9 mouse cellular contexts compared by ENCODE assay signal in genomic region chr11:61146645-61147299, GRCm38 (mm10). TPM values are rescaled to one million over a fixed set of nuclear protein-coding genes. Genes with fewer than 3 reads are reported as not detected.
A peak's percentile ranks its signal among the peaks of the same experiment; 100 is the strongest.
DNase-seq lines count a peak whose midpoint lies in the region; ATAC-seq and TF ChIP-seq lines count a peak whose summit lies in the region.
"Had no signal": no experiment of that assay in that cellular context is flagged by ENCODE, and none has a peak within 500 bp of the region (broad histone marks: within the 10 kb centered on the region; RNA-seq: fewer than 3 reads in every experiment).

No protein-coding gene starts in this region.

- peaks cover 0 to 3% of the 10 kb centered on the region in 2 experiments; a peak in 3 of 4 replicates for H3K4me1 ChIP-seq in ES-E14 (ENCODE audit: control insufficient read depth in 2 of 2, insufficient read depth in 2 of 2, low read length in 2 of 2, poor library complexity in 1 of 2)
- H3K4me1 ChIP-seq in embryonic facial prominence, embryonic 12.5 days: peaks cover 4% of the 10 kb centered on the region; the same call in 1 of the 2 replicates
- H3K4me1 ChIP-seq in lung, embryonic 14.5 days (ENCODE audit: insufficient read depth): no peaks in the 10 kb centered on the region
- peaks cover 8% of the 10 kb centered on the region for H3K4me1 ChIP-seq in small intestine, adult 2 months (ENCODE audit: control insufficient read depth, insufficient read depth, insufficient read length, low read length)

- peak; percentile 54; the same call in 1 of the 2 replicates for TF ChIP-seq CTCF in lung, embryonic 14.5 days (IDR thresholded peaks at IDR 0.05; ENCODE audit: low read depth)
- peak; percentile 32; the same call in 1 of the 2 replicates for TF ChIP-seq CTCF in small intestine, adult 2 months (IDR thresholded peaks at IDR 0.05; ENCODE audit: extremely low read depth, insufficient read length, insufficient replicate concordance, low read depth, low read length)

- TF ChIP-seq POLR2A in small intestine, adult 2 months (IDR thresholded peaks at IDR 0.05; ENCODE audit: low read depth, low read length): no peak

- H3K9ac ChIP-seq in ES-E14 (ENCODE audit: insufficient read depth, low read depth, low read length, poor library complexity, severe bottlenecking): peak overlapping the region; percentile 8
- H3K9ac ChIP-seq in embryonic facial prominence, embryonic 12.5 days: peak overlapping the region; percentile 46; the same call in 1 of the 2 replicates
- H3K9ac ChIP-seq in lung, embryonic 14.5 days: peak overlapping the region; percentile 40; the same call in 1 of the 2 replicates

- peaks cover 25% of the 10 kb centered on the region for H3K27me3 ChIP-seq in embryonic facial prominence, embryonic 12.5 days
- peaks cover 8% of the 10 kb centered on the region for H3K27me3 ChIP-seq in lung, embryonic 14.5 days (ENCODE audit: insufficient read depth, low read length)
- no peaks in the 10 kb centered on the region for H3K27me3 ChIP-seq in small intestine, adult 2 months (ENCODE audit: control insufficient read depth, insufficient read depth, low read length)
- H3K27me3 ChIP-seq: megakaryocyte, embryonic 14.5 days had no signal

- H3K27ac ChIP-seq in ES-E14 (ENCODE audit: insufficient read depth, low read depth, low read length, poor library complexity, severe bottlenecking): no peak overlapping the region
- H3K27ac ChIP-seq in embryonic facial prominence, embryonic 12.5 days: no peak overlapping the region
- no peak overlapping the region for H3K27ac ChIP-seq in lung, embryonic 14.5 days (ENCODE audit: low read depth)
- no peak overlapping the region for H3K27ac ChIP-seq in small intestine, adult 2 months (ENCODE audit: insufficient read depth, low read depth, low read length)

- no peak for ATAC-seq in embryonic facial prominence, embryonic 12.5 days (ENCODE audit: insufficient number of reproducible peaks, insufficient read depth, low FRiP score, low TSS enrichment)
- peak; percentile 31; the same call in 1 of the 2 replicates for ATAC-seq in lung, embryonic 14.5 days (ENCODE audit: insufficient read depth)

- no peaks in the 10 kb centered on the region for H3K9me3 ChIP-seq in ES-E14 (ENCODE audit: control insufficient read depth, insufficient read depth, low read depth, low read length)
- H3K9me3 ChIP-seq in embryonic facial prominence, embryonic 12.5 days: no peaks in the 10 kb centered on the region
- H3K9me3 ChIP-seq in lung, embryonic 14.5 days (ENCODE audit: low read depth, low read length): no peaks in the 10 kb centered on the region
- H3K9me3 ChIP-seq: megakaryocyte, embryonic 14.5 days had no signal

- H3K36me3 ChIP-seq in ES-E14 (ENCODE audit: control insufficient read depth, insufficient read depth, low read length, poor library complexity, severe bottlenecking): no peaks in the 10 kb centered on the region; the same call in 1 of the 2 replicates
- peaks cover 7% of the 10 kb centered on the region for H3K36me3 ChIP-seq in embryonic facial prominence, embryonic 12.5 days
- peaks cover 7% of the 10 kb centered on the region; the same call in 1 of the 2 replicates for H3K36me3 ChIP-seq in lung, embryonic 14.5 days (ENCODE audit: insufficient read depth)
- H3K36me3 ChIP-seq in small intestine, adult 2 months (ENCODE audit: control insufficient read depth, insufficient read depth, low read length): no peaks in the 10 kb centered on the region

- peak; percentile 26 to 43 for DNase-seq in adrenal gland, adult 18-20 months (ENCODE audit: low spot score in 2 of 2)
- DNase-seq in adrenal gland, adult 8-10 months: no peak
- peak; percentile 90 for DNase-seq in ES-E14 (ENCODE audit: low read depth, low spot score)
- peak; percentile 55 for DNase-seq in induced T-regulatory cell, adult 2 months (ENCODE audit: low read depth)
- DNase-seq in lung, embryonic 14.5 days: peak; percentile 68
- no peak for DNase-seq in layer of hippocampus, adult 8-10 months (ENCODE audit: low spot score in 2 of 2)

- H3K4me2 ChIP-seq in embryonic facial prominence, embryonic 12.5 days (replicated peaks): peak overlapping the region; percentile 71
- H3K4me2 ChIP-seq in lung, embryonic 14.5 days: peak overlapping the region; percentile 70

- 13% methylated on average over 20 of the region's 20 CpGs for WGBS in embryonic facial prominence, embryonic 12.5 days
- 17% methylated on average over 20 of the region's 20 CpGs for WGBS in lung, embryonic 14.5 days
- WGBS in small intestine, adult 2 months: 30% methylated on average over 20 of the region's 20 CpGs

- peak overlapping the region; percentile 50 to 61 for H3K4me3 ChIP-seq in ES-E14 (ENCODE audit: insufficient read depth in 1 of 2, low read depth in 1 of 2, low read length in 2 of 2, poor library complexity in 1 of 2, severe bottlenecking in 1 of 2)
- peak overlapping the region; percentile 37 for H3K4me3 ChIP-seq in embryonic facial prominence, embryonic 12.5 days
- peak overlapping the region; percentile 35 for H3K4me3 ChIP-seq in lung, embryonic 14.5 days (ENCODE audit: low read depth, low read length)
- H3K4me3 ChIP-seq in small intestine, adult 2 months (ENCODE audit: low read depth, low read length): peak overlapping the region; percentile 21
- H3K4me3 ChIP-seq: megakaryocyte, embryonic 14.5 days had no signal

- in situ Hi-C loops in ES-E14 (cut with MboI; ENCODE audit: low sequenced_read_pairs in 2 of 2, unreplicated experiment in 2 of 2): no loop called here

TF ChIP-seq in ES-E14, 5 proteins besides CTCF, POLR2A, EP300 and RAD21:
- TF ChIP-seq MAFK (IDR thresholded peaks at IDR 0.05; ENCODE audit: insufficient read depth, low read depth, low read length) (no peak), CHD2 (IDR thresholded peaks at IDR 0.05; ENCODE audit: low read depth, low read length) (no peak), HCFC1 (IDR thresholded peaks at IDR 0.05; ENCODE audit: borderline replicate concordance, insufficient read depth, low read length) (no peak), ZNF384 (IDR thresholded peaks at IDR 0.05; ENCODE audit: low read depth, low read length) (no peak), ZC3H11A (IDR thresholded peaks at IDR 0.05; ENCODE audit: borderline replicate concordance, low read depth, low read length) (no peak)

RNA-seq across cellular contexts. Expression of gene Tnfrsf13b, which starts 20.2 kb away (rescaled TPM):
- under 1 TPM; 0.50 to 0.70 TPM for total RNA-seq in adrenal gland, adult 18-20 months (2021)
- 1 to 10 TPM in 2 of 4 experiments, under 1 TPM in 2; 0.17 to 2.2 (median 0.84) TPM for total RNA-seq in adrenal gland, adult 8-10 months (2022)
- 0.53 and 2.3 TPM in 2 replicates for total RNA-seq in ES-E14 (2012; rRNA removed)
- polyA plus RNA-seq in embryonic facial prominence, embryonic 12.5 days (2016; fragmentation: Nextera tagmentation; extraction: Ambion mirVana): 1.0 and 1.1 TPM in 2 replicates
- 2.3 and 2.4 TPM in 2 replicates for polyA plus RNA-seq in lung, embryonic 14.5 days (2014; fragmentation: Nextera tagmentation; extraction: Ambion mirVana)
- polyA plus RNA-seq in small intestine, adult 2 months (2012; rRNA removed): 12.2 and 30.8 TPM in 2 replicates
- total RNA-seq in layer of hippocampus, adult 8-10 months (2022): 1 to 10 TPM; 2.3 to 3.2 (median 2.8) TPM

RNA-seq across cellular contexts. Expression of gene Usp22, which starts 28.1 kb away (rescaled TPM):
- 10 to 100 TPM; 42.3 to 57.6 TPM for total RNA-seq in adrenal gland, adult 18-20 months (2021)
- 10 to 100 TPM; 81.5 to 98.0 (median 85.4) TPM for total RNA-seq in adrenal gland, adult 8-10 months (2022)
- 111 and 120 TPM in 2 replicates for total RNA-seq in ES-E14 (2012; rRNA removed)
- 212 and 221 TPM in 2 replicates for polyA plus RNA-seq in embryonic facial prominence, embryonic 12.5 days (2016; fragmentation: Nextera tagmentation; extraction: Ambion mirVana)
- 163 and 167 TPM in 2 replicates for polyA plus RNA-seq in lung, embryonic 14.5 days (2014; fragmentation: Nextera tagmentation; extraction: Ambion mirVana)
- 14.5 and 25.1 TPM in 2 replicates for polyA plus RNA-seq in small intestine, adult 2 months (2012; rRNA removed)
- 100 to 1,000 TPM; 195 to 218 (median 201) TPM for total RNA-seq in layer of hippocampus, adult 8-10 months (2022)

Comparison
In these comparisons a context has a peak if more than half of its experiments do, and no peak if none do; other contexts are left out.
1. DNase-seq: peak in adrenal gland, adult 18-20 months (2 of 2), ES-E14 (single experiment), induced T-regulatory cell, adult 2 months (single experiment) and lung, embryonic 14.5 days (single experiment); none in adrenal gland, adult 8-10 months (single experiment) and layer of hippocampus, adult 8-10 months (0 of 2).
2. Peak in every context shown above with its lines, with median percentiles within 50 percentile points of each other: H3K4me3 ChIP-seq and H3K9ac ChIP-seq.